ENCODE assay signal across 9 mouse cellular contexts in genomic region chr3:84615050-84615855, GRCm38 (mm10). TPM values are rescaled to one million over a fixed set of nuclear protein-coding genes. Genes with fewer than 3 reads are reported as not detected.
DNase-seq lines count a peak whose midpoint lies in the region; ATAC-seq and TF ChIP-seq lines count a peak whose summit lies in the region.
"Had no signal": no experiment of that assay in that cellular context is flagged by ENCODE, and none has a peak within 500 bp of the region (broad histone marks: within the 10 kb centered on the region; RNA-seq: fewer than 3 reads in every experiment).

No protein-coding gene starts in this region.

- peak; percentile 73 for DNase-seq in forebrain, postnatal 0 days
- DNase-seq in midbrain, embryonic 10.5 days (ENCODE audit: low spot score): no peak
- peak; percentile 42 for DNase-seq in brain, embryonic 18.5 days (ENCODE audit: low read depth, low spot score)
- no peak for DNase-seq in urinary bladder, postnatal 10 days (ENCODE audit: low spot score)

- peak; percentile 75 for ATAC-seq in forebrain, postnatal 0 days
- ATAC-seq in forebrain, embryonic 13.5 days: no peak
- ATAC-seq in midbrain, embryonic 13.5 days: peak; percentile 37; the same call in 1 of the 2 replicates
- ATAC-seq in hematopoietic stem cell, adult 5-6 weeks (replicated peaks in 1 of 2; ENCODE audit: insufficient read depth in 1 of 2, low FRiP score in 2 of 2, low TSS enrichment in 1 of 2, low read depth in 1 of 2, poor library complexity in 2 of 2, severe bottlenecking in 2 of 2): peak; percentile 80 to 92
- peak; percentile 74 for ATAC-seq in megakaryocyte-erythroid progenitor cell, adult 5-6 weeks (replicated peaks; ENCODE audit: low FRiP score, low TSS enrichment, poor library complexity, severe bottlenecking)

- no peak overlapping the region for H3K4me3 ChIP-seq in forebrain, postnatal 0 days (ENCODE audit: low read depth, low read length)
- no peak overlapping the region for H3K4me3 ChIP-seq in forebrain, embryonic 13.5 days
- no peak overlapping the region for H3K4me3 ChIP-seq in midbrain, embryonic 13.5 days (replicated peaks)
- no peak overlapping the region for H3K4me3 ChIP-seq in midbrain, embryonic 10.5 days

- no peaks in the 10 kb centered on the region for H3K36me3 ChIP-seq in forebrain, postnatal 0 days (ENCODE audit: insufficient read depth)
- no peaks in the 10 kb centered on the region for H3K36me3 ChIP-seq in forebrain, embryonic 13.5 days (ENCODE audit: poor library complexity, severe bottlenecking)
- H3K36me3 ChIP-seq in midbrain, embryonic 13.5 days: no peaks in the 10 kb centered on the region
- no peaks in the 10 kb centered on the region for H3K36me3 ChIP-seq in midbrain, embryonic 10.5 days

- 27% methylated on average over 5 of the region's 5 CpGs for WGBS in forebrain, postnatal 0 days
- 22% methylated on average over 5 of the region's 5 CpGs for WGBS in forebrain, embryonic 13.5 days
- WGBS in midbrain, embryonic 13.5 days: 28% methylated on average over 5 of the region's 5 CpGs
- 34% methylated on average over 5 of the region's 5 CpGs for WGBS in midbrain, embryonic 10.5 days

- H3K27me3 ChIP-seq in forebrain, postnatal 0 days (ENCODE audit: insufficient read depth, low read length): no peaks in the 10 kb centered on the region
- H3K27me3 ChIP-seq in forebrain, embryonic 13.5 days: no peaks in the 10 kb centered on the region
- no peaks in the 10 kb centered on the region for H3K27me3 ChIP-seq in midbrain, embryonic 13.5 days
- H3K27me3 ChIP-seq in midbrain, embryonic 10.5 days (ENCODE audit: low read depth, poor library complexity, severe bottlenecking): no peaks in the 10 kb centered on the region

- no peaks in the 10 kb centered on the region for H3K9me3 ChIP-seq in forebrain, postnatal 0 days (ENCODE audit: low read length)
- H3K9me3 ChIP-seq in forebrain, embryonic 13.5 days (replicated peaks): no peaks in the 10 kb centered on the region
- peaks cover 5% of the 10 kb centered on the region; the same call in 1 of the 2 replicates for H3K9me3 ChIP-seq in midbrain, embryonic 13.5 days
- no peaks in the 10 kb centered on the region for H3K9me3 ChIP-seq in midbrain, embryonic 10.5 days (replicated peaks)

- TF ChIP-seq CTCF in forebrain, postnatal 0 days (IDR thresholded peaks at IDR 0.05; ENCODE audit: low read depth): peak; percentile 77

- H3K4me2 ChIP-seq in forebrain, postnatal 0 days (ENCODE audit: low read depth): no peak overlapping the region
- H3K4me2 ChIP-seq in forebrain, embryonic 13.5 days: no peak overlapping the region
- no peak overlapping the region for H3K4me2 ChIP-seq in midbrain, embryonic 13.5 days (replicated peaks)

- no peak overlapping the region for H3K9ac ChIP-seq in forebrain, postnatal 0 days
- no peak overlapping the region for H3K9ac ChIP-seq in forebrain, embryonic 13.5 days
- H3K9ac ChIP-seq in midbrain, embryonic 13.5 days (replicated peaks): no peak overlapping the region

- no peaks in the 10 kb centered on the region for H3K4me1 ChIP-seq in forebrain, postnatal 0 days (ENCODE audit: insufficient read depth)
- H3K4me1 ChIP-seq in forebrain, embryonic 13.5 days: no peaks in the 10 kb centered on the region
- no peaks in the 10 kb centered on the region for H3K4me1 ChIP-seq in midbrain, embryonic 13.5 days (replicated peaks)
- H3K4me1 ChIP-seq in midbrain, embryonic 10.5 days: no peaks in the 10 kb centered on the region

- H3K27ac ChIP-seq in forebrain, postnatal 0 days (ENCODE audit: low read depth, low read length): no peak overlapping the region
- H3K27ac ChIP-seq in forebrain, embryonic 13.5 days: no peak overlapping the region
- H3K27ac ChIP-seq in midbrain, embryonic 13.5 days: no peak overlapping the region
- H3K27ac ChIP-seq in midbrain, embryonic 10.5 days (replicated peaks): no peak overlapping the region

RNA-seq across cellular contexts. Expression of gene Tigd4, which starts 21.9 kb away (rescaled TPM):
- not detected in 2 replicates for total RNA-seq in forebrain, postnatal 0 days (2014; rRNA removed)
- 0.06 TPM in 1 of 2 replicates, not detected in the other for polyA plus RNA-seq in forebrain, postnatal 0 days (2015; fragmentation: Nextera tagmentation; extraction: Ambion mirVana)
- not detected in 2 replicates for polyA plus RNA-seq in forebrain, embryonic 13.5 days (2015; fragmentation: Nextera tagmentation; extraction: Ambion mirVana)
- not detected in 2 replicates for polyA plus RNA-seq in midbrain, embryonic 13.5 days (2015; fragmentation: Nextera tagmentation; extraction: Ambion mirVana)
- polyA plus RNA-seq in midbrain, embryonic 10.5 days (2016; fragmentation: Nextera tagmentation; extraction: Ambion mirVana): not detected in 2 replicates
- total RNA-seq in hematopoietic stem cell, adult 5-6 weeks (2017): not detected in 2 replicates
- total RNA-seq in megakaryocyte-erythroid progenitor cell, adult 5-6 weeks (2014; fragmentation: Nextera tagmentation): not detected in 2 replicates
- not detected in 2 replicates for total RNA-seq in megakaryocyte-erythroid progenitor cell, adult 5-6 weeks (2017)
- polyA plus RNA-seq: large intestine, adult 2 months had no signal

RNA-seq across cellular contexts. Expression of gene Arfip1, which starts 32.8 kb away (rescaled TPM):
- total RNA-seq in forebrain, postnatal 0 days (2014; rRNA removed): 22.3 and 26.8 TPM in 2 replicates
- polyA plus RNA-seq in forebrain, postnatal 0 days (2015; fragmentation: Nextera tagmentation; extraction: Ambion mirVana): 15.3 and 18.8 TPM in 2 replicates
- 26.1 and 28.7 TPM in 2 replicates for polyA plus RNA-seq in forebrain, embryonic 13.5 days (2015; fragmentation: Nextera tagmentation; extraction: Ambion mirVana)
- 23.4 and 25.0 TPM in 2 replicates for polyA plus RNA-seq in midbrain, embryonic 13.5 days (2015; fragmentation: Nextera tagmentation; extraction: Ambion mirVana)
- polyA plus RNA-seq in midbrain, embryonic 10.5 days (2016; fragmentation: Nextera tagmentation; extraction: Ambion mirVana): 32.2 and 33.0 TPM in 2 replicates
- 48.4 and 53.3 TPM in 2 replicates for total RNA-seq in hematopoietic stem cell, adult 5-6 weeks (2017)
- 12.3 and 13.7 TPM in 2 replicates for total RNA-seq in megakaryocyte-erythroid progenitor cell, adult 5-6 weeks (2014; fragmentation: Nextera tagmentation)
- 13.7 and 43.1 TPM in 2 replicates for total RNA-seq in megakaryocyte-erythroid progenitor cell, adult 5-6 weeks (2017)

RNA-seq across cellular contexts. Expression of gene Tmem154, which starts 50.7 kb away (rescaled TPM):
- total RNA-seq in forebrain, postnatal 0 days (2014; rRNA removed): 0.38 TPM in 2 replicates
- 1.1 and 1.2 TPM in 2 replicates for polyA plus RNA-seq in forebrain, postnatal 0 days (2015; fragmentation: Nextera tagmentation; extraction: Ambion mirVana)
- polyA plus RNA-seq in forebrain, embryonic 13.5 days (2015; fragmentation: Nextera tagmentation; extraction: Ambion mirVana): 0.31 TPM in 2 replicates
- 0.73 and 1.1 TPM in 2 replicates for polyA plus RNA-seq in midbrain, embryonic 13.5 days (2015; fragmentation: Nextera tagmentation; extraction: Ambion mirVana)
- 0.25 and 0.29 TPM in 2 replicates for polyA plus RNA-seq in midbrain, embryonic 10.5 days (2016; fragmentation: Nextera tagmentation; extraction: Ambion mirVana)
- total RNA-seq in hematopoietic stem cell, adult 5-6 weeks (2017): 8.0 and 18.7 TPM in 2 replicates
- total RNA-seq in megakaryocyte-erythroid progenitor cell, adult 5-6 weeks (2014; fragmentation: Nextera tagmentation): 0.47 and 1.2 TPM in 2 replicates
- 0.19 and 20.9 TPM in 2 replicates for total RNA-seq in megakaryocyte-erythroid progenitor cell, adult 5-6 weeks (2017)

Comparison
In these comparisons a context has a peak if more than half of its experiments do, and no peak if none do; other contexts are left out.
1. DNase-seq: peak in forebrain, postnatal 0 days (single experiment) and brain, embryonic 18.5 days (single experiment); none in midbrain, embryonic 10.5 days (single experiment) and urinary bladder, postnatal 10 days (single experiment).